Mouse (Mus musculus) liver, embryonic 14.5 days (tissue): ENCODE data around the gene Atg16l2.

ENCODE experiments used
- CTCF ChIP-seq: IDR thresholded peaks from 2 replicates; pipeline ENCODE4 v1.5.1; 2016; ENCODE audit warnings: antibody characterized with exemption, low read depth, control low read depth
- EP300 ChIP-seq: IDR thresholded peaks from 2 replicates; pipeline ENCODE4 v1.6.1; 2016; ENCODE audit warnings: antibody characterized with exemption, low read depth

GRCm38 (mm10) chr7:101263511-101263910 is 38.5 kb downstream of the Atg16l2 start:
- TF ChIP-seq EP300 (no peak), CTCF (no peak)
